Mouse (Mus musculus) olfactory bulb, adult 2 months (tissue): ENCODE data around the gene Thada. TPM values are rescaled to one million over a fixed set of nuclear protein-coding genes. Genes with fewer than 3 reads are reported as not detected.

ENCODE experiments used
- H3K27ac ChIP-seq: fragments of 200-500 bp; 2 replicates; pipeline ENCODE4 v1.5.1; 2012; ENCODE audit warnings: low read depth, low read length; ENCODE audit not compliant: insufficient read depth
- H3K4me1 ChIP-seq: fragments of 200-500 bp; 2 replicates; pipeline ENCODE4 v1.6.1; 2012; ENCODE audit warnings: low read length; ENCODE audit not compliant: control insufficient read depth, insufficient read depth
- H3K4me3 ChIP-seq: fragments of 200-500 bp; 2 replicates; pipeline ENCODE4 v1.5.1; 2012; ENCODE audit warnings: mild to moderate bottlenecking, low read depth, low read length, moderate library complexity; ENCODE audit not compliant: insufficient read depth
- CTCF ChIP-seq: fragments of 200-500 bp; IDR thresholded peaks from 2 replicates; pipeline ENCODE4 v1.5.1; 2012; ENCODE audit warnings: low read depth, mild to moderate bottlenecking, low read length, moderate library complexity; ENCODE audit not compliant: insufficient read depth
- POLR2A ChIP-seq: fragments of 200-500 bp; IDR thresholded peaks from 2 replicates; pipeline ENCODE4 v1.6.1; 2012; ENCODE audit warnings: mild to moderate bottlenecking, low read depth, low read length, moderate library complexity; ENCODE audit not compliant: insufficient read depth
- WGBS: fragments of 180-500 bp; shearing (Covaris S2); methylation state at CpG from one replicate; pipeline ENCODE4 v1.1.7; 2018; 5-methylcytosine and 5-hydroxymethylcytosine counted together
- polyA plus RNA-seq: library from polyadenylated mRNA; stranded (reverse); fragments of >200 nt; gene quantifications from 2 replicates; pipeline ENCODE4 v1.2.4, GENCODE M21; 2012; ENCODE audit warnings: low replicate concordance; ENCODE audit not compliant: missing spikeins, insufficient read depth, insufficient read length

The Thada gene
- polyA plus RNA-seq, 1 experiment = not detected

- no peaks in the 10 kb centered on the region for H3K4me1 ChIP-seq
- TF ChIP-seq POLR2A (no peak), CTCF (no peak)
- WGBS = 92% methylated on average over 6 of the region's 6 CpGs
- no peak overlapping the region for H3K27ac ChIP-seq
- no peak overlapping the region for H3K4me3 ChIP-seq
These were observed 135.5 kb downstream of the Thada start for GRCm38 (mm10) chr17:84330506-84330905.

- Histone ChIP-seq H3K27ac (no peak overlapping the region), H3K4me3 (no peak overlapping the region), H3K4me1 (no peaks in the 10 kb centered on the region)
- TF ChIP-seq CTCF (no peak), POLR2A (no peak)
- 90% methylated on average over 4 of the region's 4 CpGs for WGBS
These were observed 136.0 kb downstream of the Thada start for GRCm38 (mm10) chr17:84329906-84330470.

DNA sequence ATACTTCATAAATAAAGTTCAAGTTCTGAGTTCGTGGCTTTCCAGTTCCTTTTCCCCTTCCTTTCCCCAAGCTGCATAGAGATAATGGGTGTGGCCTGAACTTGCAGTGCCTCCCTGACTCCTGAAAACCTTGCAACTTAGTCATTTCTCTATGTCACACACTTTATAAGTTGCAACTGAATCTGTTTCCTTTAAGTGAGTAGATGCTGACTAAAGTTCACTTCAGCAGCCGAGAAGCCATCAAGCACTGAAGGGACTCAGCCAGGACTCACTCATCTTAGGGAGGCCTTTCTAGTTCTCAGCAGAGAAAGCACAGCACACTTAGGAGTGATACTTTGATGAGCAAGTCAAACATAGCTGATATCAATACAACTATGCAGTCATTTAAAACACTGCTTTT is 137.5 kb downstream of the Thada start:
- Histone ChIP-seq H3K4me1 (no peaks in the 10 kb centered on the region), H3K4me3 (no peak overlapping the region), H3K27ac (no peak overlapping the region)
- TF ChIP-seq POLR2A (no peak), CTCF (no peak)
- WGBS = 91% methylated on average over 2 of the region's 2 CpGs

- no peak overlapping the region for H3K27ac ChIP-seq
- H3K4me1 ChIP-seq = no peaks in the 10 kb centered on the region
- H3K4me3 ChIP-seq = no peak overlapping the region
- WGBS = 96% methylated on average over 12 of the region's 12 CpGs
- TF ChIP-seq POLR2A = no peak
- TF ChIP-seq CTCF = no peak
These were observed 138.7 kb downstream of the Thada start for GRCm38 (mm10) chr17:84327051-84327925.

GRCm38 (mm10) chr17:84322176-84322575 is 143.8 kb downstream of the Thada start:
- Histone ChIP-seq H3K4me1 (no peaks in the 10 kb centered on the region), H3K4me3 (no peak overlapping the region), H3K27ac (no peak overlapping the region)
- 91% methylated on average over 4 of the region's 4 CpGs for WGBS
- TF ChIP-seq CTCF (no peak), POLR2A (no peak)

DNA sequence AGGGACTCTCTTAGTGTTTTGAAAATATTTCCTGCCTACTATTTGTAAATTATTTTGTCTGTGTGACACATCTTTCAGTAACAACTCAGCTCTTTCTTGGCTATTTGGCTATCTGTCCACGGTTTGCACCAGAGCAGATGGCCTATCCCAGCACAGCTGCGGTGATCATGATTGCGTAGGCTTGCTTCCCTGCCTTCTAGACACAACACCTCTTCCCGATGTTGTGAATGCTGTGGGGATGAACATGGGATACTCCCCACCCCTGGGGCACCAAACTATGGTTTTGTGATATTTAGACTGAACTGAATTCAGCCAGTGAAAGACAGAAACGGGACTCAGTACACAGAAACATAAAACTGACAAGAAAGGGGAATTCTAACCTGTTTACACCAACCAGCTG is 144.7 kb downstream of the Thada start:
- TF ChIP-seq POLR2A (no peak), CTCF (no peak)
- 93% methylated on average over 5 of the region's 5 CpGs for WGBS
- H3K4me3 ChIP-seq = no peak overlapping the region
- H3K27ac ChIP-seq = no peak overlapping the region
- H3K4me1 ChIP-seq = no peaks in the 10 kb centered on the region

- no peak for TF ChIP-seq POLR2A
- TF ChIP-seq CTCF = no peak
- Histone ChIP-seq H3K27ac (no peak overlapping the region), H3K4me3 (no peak overlapping the region), H3K4me1 (no peaks in the 10 kb centered on the region)
- 81% methylated on average over 1 of the region's 1 CpGs for WGBS
These were observed 145.4 kb downstream of the Thada start for GRCm38 (mm10) chr17:84320576-84320975.

- Histone ChIP-seq H3K4me3 (no peak overlapping the region), H3K27ac (no peak overlapping the region), H3K4me1 (no peaks in the 10 kb centered on the region; the same call in 1 of the 2 replicates)
- TF ChIP-seq POLR2A (no peak), CTCF (no peak)
- 95% methylated on average over 7 of the region's 7 CpGs for WGBS
These were observed 151.7 kb downstream of the Thada start for GRCm38 (mm10) chr17:84314341-84314740.

- 94% methylated on average over 6 of the region's 6 CpGs for WGBS
- H3K27ac ChIP-seq = no peak overlapping the region
- H3K4me1 ChIP-seq = no peaks in the 10 kb centered on the region; the same call in 1 of the 2 replicates
- TF ChIP-seq POLR2A = no peak
- no peak for TF ChIP-seq CTCF
- no peak overlapping the region for H3K4me3 ChIP-seq
These were observed 152.5 kb downstream of the Thada start for GRCm38 (mm10) chr17:84313494-84313893.
